Mouse (Mus musculus) liver, embryonic 11.5 days (tissue): Measurements from ENCODE around the gene Atad1. TPM values are rescaled to one million over a fixed set of nuclear protein-coding genes. Genes with fewer than 3 reads are reported as not detected.
"Not testable (repeated sequence)": the region's sequence is repeated elsewhere in the genome, so short reads cannot be mapped to it uniquely, and the experiment has no call there.

ENCODE experiments used
- ATAC-seq: fragments of 200-750 bp; cut with Nextera tagmentation; replicated peaks from 2 replicates; pipeline ENCODE4 v1.8.0; 2017; ENCODE audit warnings: moderate number of reproducible peaks, mild to moderate bottlenecking, moderate TSS enrichment, moderate library complexity; ENCODE audit not compliant: low FRiP score
- DNase-seq: peaks from one replicate; pipeline ENCODE4 v3.0.0-alpha.2; 2017; ENCODE audit warnings: low spot score
- H3K27ac ChIP-seq: fragments of 300-500 bp; sonication (generic); 2 replicates; pipeline ENCODE4 v1.5.1; 2014; ENCODE audit warnings: mild to moderate bottlenecking, low read depth, low read length, control low read depth
- H3K27me3 ChIP-seq: fragments of 300-500 bp; sonication (generic); replicated peaks from 2 replicates; pipeline ENCODE4 v1.6.1; 2014; ENCODE audit warnings: low read length, mixed read lengths; ENCODE audit not compliant: control insufficient read depth, insufficient read depth
- H3K36me3 ChIP-seq: fragments of 300-500 bp; sonication (generic); 2 replicates; pipeline ENCODE4 v1.6.1; 2014; ENCODE audit warnings: mild to moderate bottlenecking, low read length, moderate library complexity, mixed read lengths; ENCODE audit not compliant: control insufficient read depth, insufficient read depth
- H3K4me1 ChIP-seq: fragments of 300-500 bp; sonication (generic); replicated peaks from 2 replicates; pipeline ENCODE4 v1.6.1; 2014; ENCODE audit warnings: low read length, mixed read lengths; ENCODE audit not compliant: control insufficient read depth, insufficient read depth
- H3K4me2 ChIP-seq: fragments of 300-500 bp; sonication (generic); 2 replicates; pipeline ENCODE4 v1.6.1; 2014; ENCODE audit warnings: mild to moderate bottlenecking, control low read depth, moderate library complexity
- H3K4me3 ChIP-seq: fragments of 300-500 bp; sonication (generic); 2 replicates; pipeline ENCODE4 v1.5.1; 2014; ENCODE audit warnings: low read depth, low read length, control low read depth
- H3K9ac ChIP-seq: fragments of 300-500 bp; sonication (generic); 2 replicates; pipeline ENCODE4 v1.6.1; 2014; ENCODE audit warnings: low read depth, low read length, control low read depth
- H3K9me3 ChIP-seq: fragments of 300-500 bp; sonication (generic); 2 replicates; pipeline ENCODE4 v1.6.1; 2016; ENCODE audit warnings: low read length, inconsistent platforms, mixed read lengths; ENCODE audit not compliant: control insufficient read depth
- WGBS: fragments of 180-500 bp; shearing (Covaris S2); extraction: QIAGEN DNeasy Blood & Tissue Kit; methylation state at CpG from one replicate; pipeline ENCODE4 v1.1.7; 2014; 5-methylcytosine and 5-hydroxymethylcytosine counted together
- polyA plus RNA-seq: library from polyadenylated mRNA; unstranded; fragments of >200 nt; fragmentation: Nextera tagmentation; extraction: Ambion mirVana; gene quantifications from 2 replicates; pipeline ENCODE4 v1.2.1, GENCODE M21; 2014

Atad1 gene
- 58.3 and 58.6 TPM in 2 replicates for polyA plus RNA-seq

DNA sequence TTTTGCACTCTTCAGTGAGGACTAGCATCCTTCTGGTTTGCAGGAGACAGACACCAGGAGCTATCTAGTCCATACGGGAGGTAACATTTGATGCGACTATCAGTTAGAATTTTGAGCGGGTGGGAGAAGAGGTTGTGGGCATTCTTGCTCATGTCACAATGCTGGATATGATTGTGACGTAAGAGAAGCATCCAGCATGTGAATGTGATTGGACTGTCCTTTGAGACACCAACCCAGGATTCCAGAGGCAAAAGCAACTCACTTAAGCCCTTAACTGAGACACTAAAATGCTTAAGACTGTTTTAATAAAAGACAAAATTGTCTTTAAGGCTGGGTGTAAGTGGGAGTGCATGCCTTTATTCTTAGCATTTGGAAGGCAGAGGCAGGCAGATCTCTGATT lies at the start of gene Atad1:
Gene Atad1 (minus strand): TSS at position 101 of the 400 bp plus-strand sequence.
- Histone ChIP-seq H3K4me3 (no peak within 1 kb of the TSS), H3K27me3 (no peaks in the 10 kb centered on the region), H3K4me2 (no peak within 1 kb of the TSS), H3K9ac (no peak within 1 kb of the TSS), H3K36me3 (no peaks in the 10 kb centered on the region), H3K4me1 (no peaks in the 10 kb centered on the region), H3K9me3 (no peaks in the 10 kb centered on the region), H3K27ac (no peak within 1 kb of the TSS)
- ATAC-seq = no peak
- no peak for DNase-seq
- WGBS = 84% methylated on average over 4 of the region's 4 CpGs

DNA sequence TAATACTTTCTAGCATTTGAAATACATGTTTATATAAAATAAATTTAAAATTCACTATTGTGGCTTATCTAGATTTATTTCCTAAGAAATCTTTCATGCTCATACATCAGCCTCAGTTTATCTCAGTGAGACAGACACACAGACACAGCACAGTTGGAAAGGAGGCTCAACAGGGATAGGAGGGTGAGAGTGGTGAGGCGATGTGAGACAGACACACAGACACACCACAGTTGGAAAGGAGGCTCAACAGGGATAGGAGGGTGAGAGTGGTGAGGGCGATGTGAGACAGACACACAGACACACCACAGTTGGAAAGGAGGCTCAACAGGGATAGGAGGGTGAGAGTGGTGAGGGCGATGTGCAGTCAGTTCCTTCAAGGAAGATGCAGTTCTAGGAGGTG lies 48.4 kb upstream of the Atad1 start:
- ATAC-seq = peak; percentile 53; the same call in 1 of the 2 replicates
- H3K4me1 ChIP-seq = peaks cover 15% of the 10 kb centered on the region
- H3K4me3 ChIP-seq, H3K9me3 ChIP-seq, H3K9ac ChIP-seq, H3K36me3 ChIP-seq, H3K4me2 ChIP-seq, DNase-seq, H3K27ac ChIP-seq, H3K27me3 ChIP-seq: not testable (repeated sequence)
- WGBS = 68% methylated on average over 3 of the region's 3 CpGs

DNA sequence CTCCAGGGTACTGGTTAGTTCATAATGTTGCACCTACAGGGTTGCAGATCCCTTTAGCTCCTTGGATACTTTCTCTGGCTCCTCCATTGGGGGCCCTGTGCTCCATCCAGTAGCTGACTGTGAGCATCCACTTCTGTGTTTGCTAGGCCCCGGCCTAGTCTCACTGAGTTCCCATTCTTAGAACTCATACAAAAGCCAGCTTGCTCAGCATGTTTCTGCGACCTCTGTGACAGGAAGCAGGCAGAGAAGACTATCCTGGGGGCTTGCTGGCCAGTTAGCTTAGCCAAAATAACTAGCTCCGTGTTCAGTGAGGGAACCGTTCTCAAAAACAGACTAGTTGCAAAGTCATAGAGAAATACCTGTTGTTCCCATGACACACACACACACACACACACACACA lies 47.8 kb upstream of the Atad1 start:
- H3K4me3 ChIP-seq, H3K9me3 ChIP-seq, H3K27me3 ChIP-seq, H3K4me2 ChIP-seq, ATAC-seq, H3K36me3 ChIP-seq, H3K27ac ChIP-seq, DNase-seq, H3K9ac ChIP-seq: not testable (repeated sequence)
- 46% methylated on average over 4 of the region's 4 CpGs for WGBS
- H3K4me1 ChIP-seq = peaks cover 15% of the 10 kb centered on the region

DNA sequence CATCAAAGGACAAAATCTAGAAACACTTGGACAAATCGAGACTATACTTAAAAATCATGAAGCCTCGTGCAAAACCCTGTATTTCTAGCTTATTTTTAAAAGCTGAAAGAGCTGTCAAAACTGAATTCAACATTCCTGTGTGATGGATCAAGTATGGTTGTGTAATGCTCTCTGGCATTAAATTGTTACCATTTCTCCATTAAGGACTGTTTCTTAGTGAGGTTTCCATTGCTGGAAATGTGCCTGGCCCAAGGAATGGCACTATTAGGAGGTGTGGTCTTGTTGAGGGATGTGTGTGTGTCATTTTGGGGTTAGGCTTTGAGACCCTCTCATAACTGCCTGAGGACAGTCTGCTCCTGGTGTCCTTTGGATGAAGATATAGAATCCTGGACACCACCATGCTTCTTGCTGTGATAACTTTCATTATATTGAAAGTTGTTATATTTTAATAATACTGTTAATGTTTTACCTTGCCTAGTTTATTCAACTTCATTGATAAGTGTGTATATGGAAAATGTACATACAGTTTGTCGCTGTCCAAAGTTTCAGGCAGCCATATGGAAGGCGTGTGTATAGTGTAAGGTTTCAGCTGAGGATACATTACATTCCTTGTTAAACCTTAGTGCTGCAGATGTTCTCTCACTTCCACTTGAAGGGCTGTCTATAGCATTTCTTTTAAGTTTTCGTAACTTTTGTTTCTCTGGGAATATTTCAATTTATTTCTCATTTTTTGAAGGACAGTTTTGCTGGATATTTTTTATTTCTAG lies 41.9 kb upstream of the Atad1 start:
- H3K4me1 ChIP-seq = no peaks in the 10 kb centered on the region; the same call in 1 of the 2 replicates
- ATAC-seq = no peak
- no peaks in the 10 kb centered on the region for H3K9me3 ChIP-seq
- no peak overlapping the region for H3K9ac ChIP-seq
- 0 out of 2 replicates have a peak, but pooled peaks cover 2% of the 10 kb centered on the region for H3K36me3 ChIP-seq
- no peak overlapping the region for H3K4me3 ChIP-seq
- DNase-seq = no peak
- 87% methylated on average over 5 of the region's 5 CpGs for WGBS
- H3K27me3 ChIP-seq = no peaks in the 10 kb centered on the region
- H3K27ac ChIP-seq = no peak overlapping the region
- no peak overlapping the region for H3K4me2 ChIP-seq

DNA sequence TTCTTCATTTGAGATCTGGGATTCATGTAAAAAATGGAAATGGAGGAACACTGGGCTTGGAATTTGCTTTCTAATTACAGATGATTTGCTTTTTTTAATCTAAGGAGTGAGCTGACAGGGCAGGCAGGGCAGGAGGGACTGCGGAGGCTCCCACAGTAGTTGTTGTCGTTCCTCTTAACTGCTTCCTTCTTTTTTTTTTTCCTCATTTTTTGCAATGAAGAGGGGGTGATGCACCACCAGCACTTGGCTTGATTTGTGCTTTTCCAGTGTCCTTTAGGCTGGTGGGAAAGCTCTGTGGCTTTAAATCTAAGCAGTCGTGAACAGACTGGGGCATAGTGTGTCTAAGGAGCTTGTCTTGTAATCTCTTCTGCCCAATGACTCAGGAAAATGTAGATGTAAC lies 39.5 kb upstream of the Atad1 start:
- H3K27me3 ChIP-seq = no peaks in the 10 kb centered on the region
- no peak overlapping the region for H3K4me2 ChIP-seq
- H3K4me1 ChIP-seq = no peaks in the 10 kb centered on the region; the same call in 1 of the 2 replicates
- no peak overlapping the region for H3K4me3 ChIP-seq
- no peaks in the 10 kb centered on the region for H3K9me3 ChIP-seq
- H3K9ac ChIP-seq = no peak overlapping the region
- ATAC-seq (no peak), DNase-seq (no peak)
- no peaks in the 10 kb centered on the region for H3K36me3 ChIP-seq
- 54% methylated on average over 3 of the region's 3 CpGs for WGBS
- no peak overlapping the region for H3K27ac ChIP-seq

DNA sequence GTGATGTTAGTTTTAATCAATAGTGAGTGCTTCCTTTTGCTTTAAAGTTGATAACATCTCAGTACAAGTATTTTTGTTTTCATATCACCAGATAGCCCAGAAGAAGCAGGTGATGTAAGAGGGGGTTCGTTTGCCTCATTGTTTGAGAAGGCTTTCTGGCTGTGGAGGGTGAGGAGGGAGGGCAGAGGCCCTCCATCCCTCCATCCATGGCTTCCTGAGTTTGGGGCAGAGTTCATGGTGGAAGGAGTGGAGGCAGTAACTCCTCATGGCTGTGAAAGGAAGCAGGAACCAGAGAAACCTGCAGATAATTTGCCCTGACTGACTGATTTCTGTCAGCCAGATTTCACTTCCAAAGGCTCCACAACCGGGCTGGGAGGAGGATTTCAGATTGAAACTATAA lies 38.8 kb upstream of the Atad1 start:
- no peak overlapping the region for H3K27ac ChIP-seq
- H3K9ac ChIP-seq = no peak overlapping the region
- no peak overlapping the region for H3K4me3 ChIP-seq
- ATAC-seq (no peak), DNase-seq (no peak)
- 33% methylated on average over 2 of the region's 2 CpGs for WGBS
- no peak overlapping the region for H3K4me2 ChIP-seq
- no peaks in the 10 kb centered on the region for H3K27me3 ChIP-seq
- no peaks in the 10 kb centered on the region for H3K36me3 ChIP-seq
- no peaks in the 10 kb centered on the region; the same call in 1 of the 2 replicates for H3K4me1 ChIP-seq
- H3K9me3 ChIP-seq = no peaks in the 10 kb centered on the region

DNA sequence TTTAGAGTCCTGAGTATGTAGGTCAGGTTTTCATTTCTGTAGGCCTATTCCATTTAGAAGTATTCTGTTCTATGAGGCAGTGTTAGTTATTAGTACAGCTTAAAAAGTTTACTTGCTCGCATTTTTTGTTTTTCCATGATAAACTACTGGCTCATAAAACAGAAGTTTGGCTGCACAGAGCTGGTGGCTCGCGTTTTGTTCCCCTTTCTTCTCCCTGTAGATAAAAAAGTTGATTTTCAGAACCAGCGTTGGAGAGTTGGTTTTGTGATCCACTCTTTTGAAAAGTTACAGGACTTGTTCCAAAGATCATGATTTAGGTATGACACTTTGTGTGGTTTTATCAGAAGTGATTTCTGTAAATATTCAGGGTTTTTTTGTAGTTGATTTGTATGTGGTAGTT lies 22.9 kb upstream of the Atad1 start:
- Histone ChIP-seq H3K4me3 (no peak overlapping the region), H3K4me2 (no peak overlapping the region), H3K4me1 (peaks cover 11% of the 10 kb centered on the region), H3K27ac (no peak overlapping the region), H3K9me3 (no peaks in the 10 kb centered on the region), H3K9ac (no peak overlapping the region), H3K27me3 (no peaks in the 10 kb centered on the region), H3K36me3 (peaks cover 2% of the 10 kb centered on the region; the same call in 1 of the 2 replicates)
- no peak for ATAC-seq
- 54% methylated on average over 4 of the region's 4 CpGs for WGBS
- DNase-seq = no peak

DNA sequence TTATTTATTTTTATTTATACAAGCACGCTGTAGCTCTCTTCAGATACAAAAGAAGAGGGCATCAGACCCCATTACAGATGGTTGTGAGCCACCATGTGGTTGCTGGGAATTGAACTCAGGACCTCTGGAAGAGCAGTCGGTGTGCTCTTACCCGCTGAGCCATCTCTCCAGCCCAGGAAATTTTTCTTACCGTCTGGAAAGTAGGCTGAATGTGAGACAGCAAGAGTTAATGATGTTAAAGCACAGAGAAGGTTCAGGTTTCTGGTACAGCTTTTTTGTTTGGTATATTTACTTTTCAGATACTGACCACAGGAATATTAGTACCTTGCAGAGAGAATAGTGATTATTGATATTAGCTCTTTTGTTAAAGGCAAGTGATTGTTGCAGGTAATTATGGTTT lies 21.6 kb upstream of the Atad1 start:
- no peaks in the 10 kb centered on the region for H3K27me3 ChIP-seq
- peak overlapping the region; percentile 57; the same call in 1 of the 2 replicates for H3K4me2 ChIP-seq
- 69% methylated on average over 4 of the region's 4 CpGs for WGBS

DNA sequence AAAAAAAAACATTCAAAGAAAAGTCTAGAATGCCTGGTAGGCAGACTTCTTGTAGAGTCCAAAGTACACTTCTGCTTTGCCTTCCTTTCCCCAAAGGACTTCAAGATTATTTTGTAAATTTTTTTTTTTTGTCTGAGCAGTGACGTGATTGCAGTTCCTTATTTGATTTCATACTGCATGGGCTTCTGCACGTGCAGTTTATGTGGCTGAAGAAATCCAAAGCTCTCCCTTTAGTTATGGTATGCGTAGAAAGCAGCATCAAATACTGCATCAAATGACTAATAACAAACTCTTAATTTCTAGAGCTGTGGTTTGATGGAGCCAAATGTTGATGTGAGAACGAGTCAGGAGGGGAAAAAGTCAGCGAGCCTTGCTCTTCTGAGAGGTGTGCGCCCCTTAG lies 20.9 kb upstream of the Atad1 start:
- Histone ChIP-seq H3K4me2 (peak overlapping the region; percentile 57), H3K36me3 (no peaks in the 10 kb centered on the region), H3K4me1 (peaks cover 11% of the 10 kb centered on the region), H3K9me3 (no peaks in the 10 kb centered on the region), H3K27ac (no peak overlapping the region), H3K9ac (no peak overlapping the region), H3K4me3 (no peak overlapping the region; the same call in 1 of the 2 replicates), H3K27me3 (no peaks in the 10 kb centered on the region)
- ATAC-seq (no peak), DNase-seq (no peak)
- WGBS = 40% methylated on average over 6 of the region's 6 CpGs

More for the DNA sequence above, 21.6 kb upstream of the Atad1 start:
- DNase-seq (no peak), ATAC-seq (no peak)
- Histone ChIP-seq H3K9me3 (no peaks in the 10 kb centered on the region), H3K36me3 (peaks cover 2% of the 10 kb centered on the region; the same call in 1 of the 2 replicates), H3K4me3 (no peak overlapping the region), H3K9ac (no peak overlapping the region), H3K4me1 (peaks cover 11% of the 10 kb centered on the region), H3K27ac (no peak overlapping the region)
